Mouse (Mus musculus): ENCODE data around the gene Slc8a1. TPM values are rescaled to one million over a fixed set of nuclear protein-coding genes. Genes with fewer than 3 reads are reported as not detected.

Slc8a1 gene
- polyA plus RNA-seq, 1 experiment from 2014 or later: not detected

GRCm38 (mm10) chr17:81538163-81539160 is 199.7 kb downstream of the Slc8a1 start:
- no peak for TF ChIP-seq CTCF (IDR thresholded peaks at IDR 0.05)
- ATAC-seq (no peak), DNase-seq (ENCODE audit: low read depth, low spot score) (no peak)
- no peaks in the 10 kb centered on the region for H3K27me3 ChIP-seq
- in situ Hi-C loops (cut with MboI; ENCODE audit: low pct_unique_long_range_greater_than_20kb): no loop called here
- ChIA-PET POLR2A (no interaction called here), CTCF (no interaction called here)

DNA sequence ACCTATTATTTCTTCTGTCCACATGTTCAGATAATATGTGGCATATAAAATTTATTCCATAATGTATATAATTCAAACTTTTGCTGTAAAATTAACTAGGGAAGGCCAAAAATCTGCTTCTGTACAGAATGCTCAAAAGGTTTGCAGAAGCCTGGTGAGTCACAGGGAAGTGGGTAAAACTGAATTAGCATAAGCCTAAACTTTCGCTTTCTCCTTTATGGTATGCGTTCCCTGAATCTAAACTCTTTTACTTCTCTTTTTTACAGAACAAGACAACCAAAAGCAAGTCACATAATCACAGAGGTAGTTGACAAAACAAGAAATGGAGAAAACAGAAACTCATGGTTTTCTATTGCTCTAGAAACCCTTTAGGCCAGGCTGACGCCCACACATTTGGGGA is 202.1 kb downstream of the Slc8a1 start:
- ChIA-PET POLR2A (no interaction called here), CTCF (no interaction called here)
- no peaks in the 10 kb centered on the region for H3K27me3 ChIP-seq
- in situ Hi-C loops (cut with MboI; ENCODE audit: low pct_unique_long_range_greater_than_20kb): no loop called here
- DNase-seq (ENCODE audit: low read depth, low spot score) (no peak), ATAC-seq (no peak)
- TF ChIP-seq CTCF (IDR thresholded peaks at IDR 0.05): no peak

DNA sequence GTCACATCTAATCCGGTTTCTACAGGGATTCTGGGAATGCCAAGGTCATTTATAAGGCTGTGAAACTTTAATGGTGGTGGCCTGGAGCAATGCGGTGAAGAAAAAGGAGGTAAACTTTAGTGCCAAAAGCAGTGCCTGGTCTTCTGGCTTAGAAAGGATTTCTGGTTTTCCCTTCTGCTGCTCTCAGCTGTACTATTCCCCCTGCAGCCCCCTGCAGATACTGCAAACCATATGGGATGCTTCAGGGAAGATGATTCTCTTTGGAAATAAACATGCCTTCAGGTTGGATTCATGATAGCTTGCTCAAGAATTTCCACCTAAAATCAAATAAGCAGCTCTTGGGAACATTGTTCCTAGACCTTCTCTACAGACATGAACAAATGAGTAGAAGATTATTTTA is 208.3 kb downstream of the Slc8a1 start:
- POLR2A ChIA-PET: no interaction called here
- CTCF ChIA-PET: no interaction called here
- no peak for TF ChIP-seq CTCF (IDR thresholded peaks at IDR 0.05)
- in situ Hi-C loops (cut with MboI; ENCODE audit: low pct_unique_long_range_greater_than_20kb): no loop called here
- ATAC-seq (no peak), DNase-seq (ENCODE audit: low read depth, low spot score) (no peak)
- H3K27me3 ChIP-seq: no peaks in the 10 kb centered on the region

DNA sequence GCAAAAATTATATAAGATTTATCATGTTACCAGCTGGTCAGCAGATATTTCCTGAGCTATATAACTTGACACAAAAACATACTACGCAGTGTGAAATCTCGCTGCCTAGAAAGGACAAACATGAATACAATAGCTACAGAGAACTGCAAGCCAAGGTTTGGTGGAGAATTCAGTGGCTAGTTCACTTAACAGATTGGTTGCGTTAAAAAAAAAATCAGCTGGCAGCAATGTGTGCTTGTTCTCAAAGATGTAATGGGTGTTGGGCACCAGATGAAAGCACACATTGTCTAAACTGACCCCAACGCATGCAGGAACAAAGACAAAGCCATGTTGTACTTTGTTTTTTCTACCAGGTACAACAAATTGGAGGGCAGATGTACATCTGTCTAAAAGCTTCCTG is 209.2 kb downstream of the Slc8a1 start:
- in situ Hi-C loops (cut with MboI; ENCODE audit: low pct_unique_long_range_greater_than_20kb): no loop called here
- ATAC-seq (no peak), DNase-seq (ENCODE audit: low read depth, low spot score) (no peak)
- TF ChIP-seq CTCF (IDR thresholded peaks at IDR 0.05): no peak
- H3K27me3 ChIP-seq: no peaks in the 10 kb centered on the region
- ChIA-PET CTCF (no interaction called here), POLR2A (no interaction called here)

- in situ Hi-C loops (cut with MboI; ENCODE audit: low pct_unique_long_range_greater_than_20kb): no loop called here
- POLR2A ChIA-PET: no interaction called here
- DNase-seq (ENCODE audit: low read depth, low spot score) (no peak), ATAC-seq (no peak)
- CTCF ChIA-PET: no interaction called here
- TF ChIP-seq CTCF (IDR thresholded peaks at IDR 0.05): no peak
- peaks cover under 1% of the 10 kb centered on the region for H3K27me3 ChIP-seq
Measured at GRCm38 (mm10) chr17:81526463-81526862, 211.7 kb downstream of the Slc8a1 start.

GRCm38 (mm10) chr17:81524826-81525225 is 213.4 kb downstream of the Slc8a1 start:
- CTCF ChIA-PET: interaction anchor here (1.2 kb wide), 2 partner anchors 11 to 30 kb away, joined by 4 read pairs; no protein-coding TSS in a partner anchor
- POLR2A ChIA-PET: no interaction called here
- H3K27me3 ChIP-seq: peaks cover 6% of the 10 kb centered on the region
- no peak for TF ChIP-seq CTCF (IDR thresholded peaks at IDR 0.05)
- DNase-seq (ENCODE audit: low read depth, low spot score): no peak
- in situ Hi-C loops (cut with MboI; ENCODE audit: low pct_unique_long_range_greater_than_20kb): no loop called here
- no peak for ATAC-seq

GRCm38 (mm10) chr17:81523943-81524342 is 214.2 kb downstream of the Slc8a1 start:
- CTCF ChIA-PET: interaction anchor here (1.2 kb wide), 1 partner anchor 10 kb away, joined by 4 read pairs; no protein-coding TSS in a partner anchor
- in situ Hi-C loops (cut with MboI; ENCODE audit: low pct_unique_long_range_greater_than_20kb): no loop called here
- ATAC-seq: no peak
- peaks cover 8% of the 10 kb centered on the region for H3K27me3 ChIP-seq
- no peak for TF ChIP-seq CTCF (IDR thresholded peaks at IDR 0.05)
- DNase-seq (ENCODE audit: low read depth, low spot score): no peak
- POLR2A ChIA-PET: no interaction called here

DNA sequence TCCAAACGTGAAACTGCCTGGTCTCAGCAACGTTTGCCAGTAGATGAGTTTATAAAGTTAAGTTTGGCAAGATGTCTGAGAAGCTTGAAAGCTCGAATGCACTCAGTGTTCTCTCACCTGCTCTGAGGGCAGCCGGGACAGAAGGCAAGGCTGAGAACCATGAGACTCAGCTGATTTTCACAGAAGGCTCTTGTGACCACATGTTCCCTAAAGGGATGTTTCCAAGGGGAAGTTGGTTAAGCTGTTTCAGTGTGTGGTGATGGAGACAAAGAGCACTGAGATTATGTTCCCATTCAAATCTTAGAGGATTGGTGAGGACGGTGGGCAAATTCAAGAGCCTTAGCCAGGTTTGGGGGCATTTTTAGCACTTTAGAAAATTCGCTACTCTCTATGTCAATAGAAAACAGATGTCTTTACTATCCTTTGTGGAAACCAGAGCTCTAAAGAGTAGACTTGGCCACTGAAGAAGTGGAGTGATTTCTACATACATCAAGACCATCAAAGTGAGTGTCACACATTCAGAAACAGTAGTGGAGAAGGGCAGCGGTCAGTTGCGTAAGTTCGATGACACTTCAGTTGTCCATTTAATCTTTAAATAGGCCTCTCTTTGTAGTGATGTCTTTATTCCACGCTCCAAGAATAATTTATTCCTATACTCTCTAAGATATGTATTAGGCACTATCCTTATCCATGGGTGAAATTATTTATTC is 219.7 kb downstream of the Slc8a1 start:
- no peak for TF ChIP-seq CTCF (IDR thresholded peaks at IDR 0.05)
- in situ Hi-C loops (cut with MboI; ENCODE audit: low pct_unique_long_range_greater_than_20kb): no loop called here
- ChIA-PET POLR2A (no interaction called here), CTCF (no interaction called here)
- ATAC-seq (no peak), DNase-seq (ENCODE audit: low read depth, low spot score) (no peak)
- peaks cover 8% of the 10 kb centered on the region for H3K27me3 ChIP-seq

DNA sequence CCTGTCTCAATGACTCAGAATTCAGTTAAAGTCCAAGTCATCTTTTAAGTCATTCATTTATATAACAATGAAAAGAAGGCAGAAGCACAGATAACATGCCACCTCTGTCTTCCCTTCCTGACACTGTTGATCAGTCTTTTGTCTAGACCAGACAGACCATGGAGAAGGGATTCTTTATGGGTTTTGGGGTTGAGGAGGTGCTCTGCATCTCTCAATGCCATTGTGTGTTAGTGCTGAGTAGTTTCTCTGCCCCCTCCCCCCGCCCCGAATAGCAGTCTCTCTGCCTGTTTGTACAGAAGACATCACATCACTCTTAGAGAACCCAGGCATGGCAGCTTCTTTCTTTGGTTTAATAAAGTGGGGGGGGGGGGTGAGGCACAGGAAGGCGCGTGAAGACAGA is 222.0 kb downstream of the Slc8a1 start:
- ATAC-seq: no peak
- POLR2A ChIA-PET: no interaction called here
- H3K27me3 ChIP-seq: peaks cover 4% of the 10 kb centered on the region
- DNase-seq (ENCODE audit: low read depth, low spot score): no peak
- in situ Hi-C loops (cut with MboI; ENCODE audit: low pct_unique_long_range_greater_than_20kb): no loop called here
- TF ChIP-seq CTCF (IDR thresholded peaks at IDR 0.05): no peak
- CTCF ChIA-PET: no interaction called here

DNA sequence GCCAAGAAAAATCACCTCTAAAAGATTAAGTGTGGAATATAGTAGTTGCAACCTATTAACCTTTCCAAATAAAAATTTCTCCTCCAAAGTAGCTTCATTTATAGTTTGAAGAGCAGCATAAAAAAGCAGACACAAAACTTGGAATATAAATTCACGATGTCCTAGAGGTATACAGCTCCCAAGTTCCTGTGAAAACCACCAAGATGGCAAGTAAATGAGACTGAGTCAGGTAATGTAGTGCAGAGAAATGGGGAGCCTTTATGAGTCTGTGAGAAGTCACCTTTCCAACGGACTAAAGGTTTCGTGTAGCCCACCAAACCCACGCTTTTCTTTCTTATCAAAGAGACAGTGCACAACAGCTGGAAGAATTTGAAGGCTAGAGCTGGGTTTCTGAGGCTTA is 224.2 kb downstream of the Slc8a1 start:
- ChIA-PET CTCF (interaction anchor here (1.8 kb wide), 1 partner anchor 11 kb away, joined by 4 read pairs; no protein-coding TSS in a partner anchor), POLR2A (no interaction called here)
- in situ Hi-C loops (cut with MboI; ENCODE audit: low pct_unique_long_range_greater_than_20kb): no loop called here
- no peaks in the 10 kb centered on the region for H3K27me3 ChIP-seq
- no peak for TF ChIP-seq CTCF (IDR thresholded peaks at IDR 0.05)
- DNase-seq (ENCODE audit: low read depth, low spot score) (no peak), ATAC-seq (no peak)

GRCm38 (mm10) chr17:81513368-81513958 is 224.7 kb downstream of the Slc8a1 start:
- ChIA-PET POLR2A (no interaction called here), CTCF (interaction anchor here (1.8 kb wide), 1 partner anchor 11 kb away, joined by 4 read pairs; no protein-coding TSS in a partner anchor)
- TF ChIP-seq CTCF (IDR thresholded peaks at IDR 0.05): no peak
- no peak for DNase-seq (ENCODE audit: low read depth, low spot score)
- in situ Hi-C loops (cut with MboI; ENCODE audit: low pct_unique_long_range_greater_than_20kb): no loop called here
- H3K27me3 ChIP-seq: no peaks in the 10 kb centered on the region
- no peak for ATAC-seq

Measured in Patski (cell line).